Mouse (Mus musculus): ENCODE results near the gene Lhx1. TPM values are rescaled to one million over a fixed set of nuclear protein-coding genes. Genes with fewer than 3 reads are reported as not detected.

Lhx1 gene
- 0.06 TPM for polyA plus RNA-seq (2015; fragmentation: Illumina TruSeq; extraction: RNeasy Lipid Tissue Mini Kit (QIAGEN cat#74804); ENCODE audit: insufficient read depth, low replicate concordance)

GRCm38 (mm10) chr11:84525421-84526274 lies at the start of gene Lhx1:
Gene Lhx1, minus strand, starts transcription at chr11:84525535.

GRCm38 (mm10) chr11:84513171-84514116 lies 11.9 kb downstream of the Lhx1 start, which contains the start of gene Aatf:
Gene Aatf, minus strand, starts transcription at chr11:84513522.

Other genes starting within 250 kb of the Lhx1 start
- gene Aatf, start 12.0 kb downstream of the Lhx1 start, polyA plus RNA-seq (2015; fragmentation: Illumina TruSeq; extraction: RNeasy Lipid Tissue Mini Kit (QIAGEN cat#74804); ENCODE audit: insufficient read depth, low replicate concordance) = 39.6 TPM